Mouse (Mus musculus): ENCODE results near the gene A4galt. TPM values are rescaled to one million over a fixed set of nuclear protein-coding genes. Genes with fewer than 3 reads are reported as not detected.

A4galt gene
- polyA plus RNA-seq, 1 experiment from 2014 or later, result 0.60 TPM

- Histone ChIP-seq H3K9me3 (ENCODE audit: control insufficient read depth, low read length) (no peaks in the 10 kb centered on the region), H3K27me3 (ENCODE audit: control insufficient read depth, insufficient read depth, low read length) (no peaks in the 10 kb centered on the region), H3K4me2 (ENCODE audit: low read depth) (no peak overlapping the region), H3K36me3 (ENCODE audit: control insufficient read depth, insufficient read depth, low read length) (no peaks in the 10 kb centered on the region), H3K4me3 (ENCODE audit: low read depth, low read length) (no peak overlapping the region), H3K27ac (ENCODE audit: low read depth, low read length) (no peak overlapping the region), H3K9ac (ENCODE audit: low read length) (no peak overlapping the region), H3K4me1 (ENCODE audit: control insufficient read depth, insufficient read depth, low read length) (peaks cover 5% of the 10 kb centered on the region; the same call in 1 of the 2 replicates)
- 84% methylated on average over 9 of the region's 9 CpGs for WGBS
- ATAC-seq (ENCODE audit: insufficient read depth, low FRiP score, low TSS enrichment), result no peak
- DNase-seq (ENCODE audit: low spot score), result no peak
These were observed 25.3 kb downstream of the A4galt start for GRCm38 (mm10) chr15:83226066-83226834.

- DNase-seq (ENCODE audit: low spot score) (no peak), ATAC-seq (ENCODE audit: insufficient read depth, low FRiP score, low TSS enrichment) (no peak)
- H3K4me3 ChIP-seq (ENCODE audit: low read depth, low read length), result no peak overlapping the region
- no peaks in the 10 kb centered on the region for H3K27me3 ChIP-seq (ENCODE audit: control insufficient read depth, insufficient read depth, low read length)
- peak overlapping the region; percentile 34; the same call in 1 of the 2 replicates for H3K27ac ChIP-seq (ENCODE audit: low read depth, low read length)
- no peaks in the 10 kb centered on the region for H3K36me3 ChIP-seq (ENCODE audit: control insufficient read depth, insufficient read depth, low read length)
- no peak overlapping the region for H3K4me2 ChIP-seq (ENCODE audit: low read depth)
- peak overlapping the region; percentile 23; the same call in 1 of the 2 replicates for H3K9ac ChIP-seq (ENCODE audit: low read length)
- no peaks in the 10 kb centered on the region for H3K9me3 ChIP-seq (ENCODE audit: control insufficient read depth, low read length)
- peaks cover 5% of the 10 kb centered on the region; the same call in 1 of the 2 replicates for H3K4me1 ChIP-seq (ENCODE audit: control insufficient read depth, insufficient read depth, low read length)
- WGBS, result 65% methylated on average over 9 of the region's 9 CpGs
These were observed 27.3 kb downstream of the A4galt start for GRCm38 (mm10) chr15:83224136-83224766.

- Histone ChIP-seq H3K4me1 (ENCODE audit: control insufficient read depth, insufficient read depth, low read length) (peaks cover 5% of the 10 kb centered on the region; the same call in 1 of the 2 replicates), H3K4me3 (ENCODE audit: low read depth, low read length) (no peak overlapping the region), H3K9ac (ENCODE audit: low read length) (peak overlapping the region; percentile 23; the same call in 1 of the 2 replicates), H3K27me3 (ENCODE audit: control insufficient read depth, insufficient read depth, low read length) (no peaks in the 10 kb centered on the region), H3K9me3 (ENCODE audit: control insufficient read depth, low read length) (no peaks in the 10 kb centered on the region), H3K36me3 (ENCODE audit: control insufficient read depth, insufficient read depth, low read length) (no peaks in the 10 kb centered on the region), H3K27ac (ENCODE audit: low read depth, low read length) (peak overlapping the region; percentile 34; the same call in 1 of the 2 replicates), H3K4me2 (ENCODE audit: low read depth) (no peak overlapping the region)
- peak; percentile 74 for DNase-seq (ENCODE audit: low spot score)
- no peak for ATAC-seq (ENCODE audit: insufficient read depth, low FRiP score, low TSS enrichment)
- 39% methylated on average over 11 of the region's 11 CpGs for WGBS
These were observed 28.2 kb downstream of the A4galt start for GRCm38 (mm10) chr15:83223208-83223962.

- ATAC-seq (ENCODE audit: insufficient read depth, low FRiP score, low TSS enrichment), result no peak
These were observed 29.9 kb downstream of the A4galt start for GRCm38 (mm10) chr15:83221721-83222120.

GRCm38 (mm10) chr15:83220368-83221013, 31.1 kb downstream of the A4galt start:
- H3K4me2 ChIP-seq (ENCODE audit: low read depth), result no peak overlapping the region
- 54% methylated on average over 9 of the region's 9 CpGs for WGBS
- ATAC-seq (ENCODE audit: insufficient read depth, low FRiP score, low TSS enrichment), result no peak
- DNase-seq (ENCODE audit: low spot score), result no peak
- H3K4me3 ChIP-seq (ENCODE audit: low read depth, low read length), result no peak overlapping the region
- H3K9me3 ChIP-seq (ENCODE audit: control insufficient read depth, low read length), result no peaks in the 10 kb centered on the region
- H3K27me3 ChIP-seq (ENCODE audit: control insufficient read depth, insufficient read depth, low read length), result no peaks in the 10 kb centered on the region
- no peak overlapping the region for H3K27ac ChIP-seq (ENCODE audit: low read depth, low read length)
- no peaks in the 10 kb centered on the region for H3K36me3 ChIP-seq (ENCODE audit: control insufficient read depth, insufficient read depth, low read length)
- H3K4me1 ChIP-seq (ENCODE audit: control insufficient read depth, insufficient read depth, low read length), result peaks cover 12% of the 10 kb centered on the region; the same call in 1 of the 2 replicates
- H3K9ac ChIP-seq (ENCODE audit: low read length), result no peak overlapping the region

More at GRCm38 (mm10) chr15:83221721-83222120, 29.9 kb downstream of the A4galt start:
- Histone ChIP-seq H3K9me3 (ENCODE audit: control insufficient read depth, low read length) (no peaks in the 10 kb centered on the region), H3K36me3 (ENCODE audit: control insufficient read depth, insufficient read depth, low read length) (no peaks in the 10 kb centered on the region), H3K4me1 (ENCODE audit: control insufficient read depth, insufficient read depth, low read length) (peaks cover 5% of the 10 kb centered on the region; the same call in 1 of the 2 replicates), H3K27me3 (ENCODE audit: control insufficient read depth, insufficient read depth, low read length) (no peaks in the 10 kb centered on the region), H3K27ac (ENCODE audit: low read depth, low read length) (no peak overlapping the region), H3K4me2 (ENCODE audit: low read depth) (no peak overlapping the region), H3K9ac (ENCODE audit: low read length) (no peak overlapping the region), H3K4me3 (ENCODE audit: low read depth, low read length) (no peak overlapping the region)
- DNase-seq (ENCODE audit: low spot score), result no peak
- 87% methylated on average over 4 of the region's 4 CpGs for WGBS

GRCm38 (mm10) chr15:83215322-83216216, 36.0 kb downstream of the A4galt start:
- Histone ChIP-seq H3K9ac (ENCODE audit: low read length) (no peak overlapping the region), H3K4me2 (ENCODE audit: low read depth) (no peak overlapping the region), H3K4me3 (ENCODE audit: low read depth, low read length) (no peak overlapping the region), H3K27me3 (ENCODE audit: control insufficient read depth, insufficient read depth, low read length) (no peaks in the 10 kb centered on the region), H3K27ac (ENCODE audit: low read depth, low read length) (peak overlapping the region; percentile 61), H3K36me3 (ENCODE audit: control insufficient read depth, insufficient read depth, low read length) (no peaks in the 10 kb centered on the region), H3K9me3 (ENCODE audit: control insufficient read depth, low read length) (no peaks in the 10 kb centered on the region), H3K4me1 (ENCODE audit: control insufficient read depth, insufficient read depth, low read length) (peaks cover 9% of the 10 kb centered on the region; the same call in 1 of the 2 replicates)
- DNase-seq (ENCODE audit: low spot score) (peak; percentile 53), ATAC-seq (ENCODE audit: insufficient read depth, low FRiP score, low TSS enrichment) (no peak)
- WGBS, result 38% methylated on average over 5 of the region's 5 CpGs

GRCm38 (mm10) chr15:83210229-83210628, 41.3 kb downstream of the A4galt start:
- no peaks in the 10 kb centered on the region for H3K27me3 ChIP-seq (ENCODE audit: control insufficient read depth, insufficient read depth, low read length)
- WGBS, result 21% methylated on average over 11 of the region's 11 CpGs
- H3K4me1 ChIP-seq (ENCODE audit: control insufficient read depth, insufficient read depth, low read length), result no peaks in the 10 kb centered on the region
- no peak overlapping the region for H3K9ac ChIP-seq (ENCODE audit: low read length)
- DNase-seq (ENCODE audit: low spot score) (peak; percentile 68), ATAC-seq (ENCODE audit: insufficient read depth, low FRiP score, low TSS enrichment) (no peak)
- no peak overlapping the region for H3K4me3 ChIP-seq (ENCODE audit: low read depth, low read length)
- no peaks in the 10 kb centered on the region for H3K9me3 ChIP-seq (ENCODE audit: control insufficient read depth, low read length)
- no peaks in the 10 kb centered on the region for H3K36me3 ChIP-seq (ENCODE audit: control insufficient read depth, insufficient read depth, low read length)
- peak overlapping the region; percentile 33 for H3K4me2 ChIP-seq (ENCODE audit: low read depth)
- no peak overlapping the region for H3K27ac ChIP-seq (ENCODE audit: low read depth, low read length)

All from neural tube, embryonic 11.5 days (tissue).